Mouse (Mus musculus) midbrain, embryonic 12.5 days (tissue): ENCODE measurements around the gene C1qtnf4. TPM values are rescaled to one million over a fixed set of nuclear protein-coding genes. Genes with fewer than 3 reads are reported as not detected.

Experiments
- polyA plus RNA-seq: library from polyadenylated mRNA; unstranded; fragments of >200 nt; fragmentation: Nextera tagmentation; extraction: Ambion mirVana; gene quantifications from 2 replicates; pipeline ENCODE4 v1.2.1, GENCODE M21; 2016

The C1qtnf4 gene
- polyA plus RNA-seq, 1 experiment from 2014 or later, result 29.2 TPM

Other genes starting within 250 kb of the C1qtnf4 start
- 47.8 and 50.1 TPM in 2 replicates for gene Nup160, start 208.6 kb upstream of the C1qtnf4 start, polyA plus RNA-seq
- gene Fnbp4, start 140.5 kb upstream of the C1qtnf4 start, polyA plus RNA-seq, result 166 and 169 TPM in 2 replicates
- 0.25 and 0.41 TPM in 2 replicates for gene Agbl2, start 103.1 kb upstream of the C1qtnf4 start, polyA plus RNA-seq
- gene Mtch2, start 38.7 kb upstream of the C1qtnf4 start, polyA plus RNA-seq, result 207 and 209 TPM in 2 replicates
- 53.5 and 54.5 TPM in 2 replicates for gene Kbtbd4, start 18.9 kb downstream of the C1qtnf4 start, polyA plus RNA-seq
- 187 and 196 TPM in 2 replicates for gene Ndufs3, start 19.0 kb downstream of the C1qtnf4 start, polyA plus RNA-seq
- 167 and 178 TPM in 2 replicates for gene Celf1, start 54.5 kb downstream of the C1qtnf4 start, polyA plus RNA-seq
- gene Rapsn, start 149.8 kb downstream of the C1qtnf4 start, polyA plus RNA-seq, result 0.94 and 1.4 TPM in 2 replicates
- gene Psmc3, start 168.1 kb downstream of the C1qtnf4 start, polyA plus RNA-seq, result 283 and 291 TPM in 2 replicates
- gene Slc39a13, start 184.6 kb downstream of the C1qtnf4 start, polyA plus RNA-seq, result 29.4 and 30.8 TPM in 2 replicates
- 3.3 and 4.8 TPM in 2 replicates for gene Spi1, start 196.5 kb downstream of the C1qtnf4 start, polyA plus RNA-seq
- 0.16 and 0.32 TPM in 2 replicates for gene Mybpc3, start 232.3 kb downstream of the C1qtnf4 start, polyA plus RNA-seq